Comparison of ENCODE assay signal across 18 mouse cellular contexts in genomic region chr2:17740454-17740853, GRCm38 (mm10). TPM values are rescaled to one million over a fixed set of nuclear protein-coding genes. Genes with fewer than 3 reads are reported as not detected.
DNase-seq lines count a peak whose midpoint lies in the region; ATAC-seq and TF ChIP-seq lines count a peak whose summit lies in the region.
"Had no signal": no experiment of that assay in that cellular context is flagged by ENCODE, and none has a peak within 500 bp of the region (broad histone marks: within the 10 kb centered on the region; RNA-seq: fewer than 3 reads in every experiment).

No protein-coding gene starts in this region.

- DNase-seq in forebrain, embryonic 10.5 days (ENCODE audit: extremely low spot score, low spot score): no peak
- no peak for DNase-seq in forebrain, embryonic 11.5 days (ENCODE audit: low spot score)
- DNase-seq in lung, embryonic 14.5 days: peak; percentile 58
- no peak for DNase-seq in lung, adult 2 months
- peak; percentile 59 for DNase-seq in lung, postnatal 10 days
- no peak for DNase-seq in left cerebral cortex, postnatal 10 days (ENCODE audit: extremely low spot score in 1 of 2, low spot score in 2 of 2)
- no peak for DNase-seq in embryo, embryonic 9.5 days (ENCODE audit: extremely low spot score)
- DNase-seq: adrenal gland, postnatal 10 days; B cell, adult 2 months; cerebellum, adult 11-12 months; cerebellum, adult 9-10 months; cerebellum, postnatal 25 days; gastrocnemius, postnatal 36 days; heart, adult 11 months; heart, postnatal 36 days had no signal

- H3K36me3 ChIP-seq in forebrain, embryonic 10.5 days (replicated peaks): no peaks in the 10 kb centered on the region
- H3K36me3 ChIP-seq in forebrain, embryonic 11.5 days (ENCODE audit: control insufficient read depth, insufficient read depth, low read length): no peaks in the 10 kb centered on the region
- no peaks in the 10 kb centered on the region for H3K36me3 ChIP-seq in lung, embryonic 14.5 days (ENCODE audit: insufficient read depth)
- H3K36me3 ChIP-seq: forebrain, embryonic 15.5 days; heart, embryonic 13.5 days; hindbrain, embryonic 12.5 days had no signal

- intact Hi-C loops in left cerebral cortex, postnatal 10 days (cut with DNase I): no loop called here

- no peak overlapping the region for H3K4me3 ChIP-seq in forebrain, embryonic 10.5 days
- no peak overlapping the region for H3K4me3 ChIP-seq in forebrain, embryonic 11.5 days (ENCODE audit: low read depth, low read length)
- H3K4me3 ChIP-seq in lung, embryonic 14.5 days (ENCODE audit: low read depth, low read length): no peak overlapping the region
- H3K4me3 ChIP-seq in lung, adult 2 months (replicated peaks; ENCODE audit: extremely low read depth, low read depth, low read length): no peak overlapping the region
- H3K4me3 ChIP-seq: forebrain, embryonic 15.5 days; heart, embryonic 13.5 days; hindbrain, embryonic 12.5 days had no signal

- peak overlapping the region; percentile 85 for H3K27ac ChIP-seq in forebrain, embryonic 10.5 days
- no peak overlapping the region for H3K27ac ChIP-seq in forebrain, embryonic 11.5 days (ENCODE audit: low read depth, low read length)
- no peak overlapping the region for H3K27ac ChIP-seq in lung, embryonic 14.5 days (ENCODE audit: low read depth)
- H3K27ac ChIP-seq: forebrain, embryonic 15.5 days; heart, embryonic 13.5 days; hindbrain, embryonic 12.5 days had no signal

- H3K4me1 ChIP-seq in forebrain, embryonic 10.5 days: peaks cover 48% of the 10 kb centered on the region
- peaks cover 9% of the 10 kb centered on the region for H3K4me1 ChIP-seq in forebrain, embryonic 11.5 days (replicated peaks; ENCODE audit: control insufficient read depth, insufficient read depth, low read length)
- peaks cover 6% of the 10 kb centered on the region; the same call in 1 of the 2 replicates for H3K4me1 ChIP-seq in lung, embryonic 14.5 days (ENCODE audit: insufficient read depth)
- peaks cover 11% of the 10 kb centered on the region for H3K4me1 ChIP-seq in lung, adult 2 months (ENCODE audit: control insufficient read depth, insufficient read depth, low read length)

- no peak for TF ChIP-seq CTCF in lung, embryonic 14.5 days (IDR thresholded peaks at IDR 0.05; ENCODE audit: low read depth)
- TF ChIP-seq CTCF in lung, adult 2 months (IDR thresholded peaks at IDR 0.05; ENCODE audit: insufficient read depth, low read length): no peak

- TF ChIP-seq POLR2A in lung, adult 2 months (IDR thresholded peaks at IDR 0.05; ENCODE audit: borderline replicate concordance, extremely low read depth, low read depth, low read length): no peak

- WGBS in forebrain, embryonic 10.5 days: 44% methylated on average over 2 of the region's 2 CpGs
- WGBS in forebrain, embryonic 11.5 days: 32% methylated on average over 2 of the region's 2 CpGs
- 67% methylated on average over 2 of the region's 2 CpGs for WGBS in lung, embryonic 14.5 days
- 51% methylated on average over 2 of the region's 2 CpGs for WGBS in lung, adult 2 months

- no peak overlapping the region for H3K9ac ChIP-seq in forebrain, embryonic 11.5 days (ENCODE audit: low read length)
- no peak overlapping the region for H3K9ac ChIP-seq in lung, embryonic 14.5 days
- H3K9ac ChIP-seq: forebrain, embryonic 15.5 days; heart, embryonic 13.5 days; hindbrain, embryonic 12.5 days had no signal

- peaks cover 14% of the 10 kb centered on the region for H3K27me3 ChIP-seq in forebrain, embryonic 10.5 days (ENCODE audit: poor library complexity, severe bottlenecking)
- no peaks in the 10 kb centered on the region for H3K27me3 ChIP-seq in forebrain, embryonic 11.5 days (ENCODE audit: control insufficient read depth, insufficient read depth, low read length)
- H3K27me3 ChIP-seq in lung, embryonic 14.5 days (ENCODE audit: insufficient read depth, low read length): no peaks in the 10 kb centered on the region
- H3K27me3 ChIP-seq: forebrain, embryonic 15.5 days; heart, embryonic 13.5 days; hindbrain, embryonic 12.5 days had no signal

- ATAC-seq in forebrain, embryonic 11.5 days (replicated peaks; ENCODE audit: low FRiP score): no peak
- ATAC-seq in lung, embryonic 14.5 days (ENCODE audit: insufficient read depth): 0 out of 2 replicates have a peak, but pooled peaks have one; percentile 41
- ATAC-seq: forebrain, embryonic 15.5 days had no signal

- no peaks in the 10 kb centered on the region for H3K9me3 ChIP-seq in forebrain, embryonic 10.5 days
- no peaks in the 10 kb centered on the region for H3K9me3 ChIP-seq in forebrain, embryonic 11.5 days (ENCODE audit: control insufficient read depth, low read length)
- H3K9me3 ChIP-seq in lung, embryonic 14.5 days (ENCODE audit: low read depth, low read length): no peaks in the 10 kb centered on the region
- H3K9me3 ChIP-seq: forebrain, embryonic 15.5 days; heart, embryonic 13.5 days; hindbrain, embryonic 12.5 days had no signal

- no peak overlapping the region for H3K4me2 ChIP-seq in forebrain, embryonic 11.5 days (ENCODE audit: low read depth, low read length, severe bottlenecking)
- no peak overlapping the region for H3K4me2 ChIP-seq in lung, embryonic 14.5 days
- H3K4me2 ChIP-seq: forebrain, embryonic 15.5 days had no signal

RNA-seq across cellular contexts. Expression of gene Nebl, which starts 9.2 kb away (rescaled TPM):
- polyA plus RNA-seq in forebrain, embryonic 10.5 days (2016; fragmentation: Nextera tagmentation; extraction: Ambion mirVana): 3.6 and 5.1 TPM in 2 replicates
- 4.6 and 5.3 TPM in 2 replicates for polyA plus RNA-seq in forebrain, embryonic 11.5 days (2014; fragmentation: Nextera tagmentation; extraction: Ambion mirVana)
- polyA plus RNA-seq in lung, embryonic 14.5 days (2014; fragmentation: Nextera tagmentation; extraction: Ambion mirVana): 42.5 and 46.5 TPM in 2 replicates
- polyA plus RNA-seq in lung, adult 2 months (2012; rRNA removed): 136 and 182 TPM in 2 replicates
- 10 to 100 TPM; 55.1 to 59.2 TPM for total RNA-seq in left cerebral cortex, postnatal 10 days (2021)

Comparison
In these comparisons a context has a peak if more than half of its experiments do, and no peak if none do; other contexts are left out.
1. DNase-seq: peak in lung, embryonic 14.5 days (single experiment) and lung, postnatal 10 days (single experiment); none in forebrain, embryonic 10.5 days (single experiment), forebrain, embryonic 11.5 days (single experiment), lung, adult 2 months (single experiment), left cerebral cortex, postnatal 10 days (0 of 2) and embryo, embryonic 9.5 days (single experiment).